In genomic region chr13:23401683-23402527, GRCm38 (mm10) we compare ENCODE assay signal across 1 mouse cellular context.
TF ChIP-seq lines count a peak whose summit lies in the region.

No protein-coding gene starts in this region.

TF ChIP-seq in CH12.LX, 34 proteins besides CTCF, POLR2A, EP300 and RAD21 (continued from another document):
- TF ChIP-seq MXI1 (IDR thresholded peaks at IDR 0.05; ENCODE audit: low read depth, low read length) = peak; percentile 53; the same call in 1 of the 2 replicates
- peak; percentile 55 for TF ChIP-seq MEF2A (IDR thresholded peaks at IDR 0.05; ENCODE audit: borderline replicate concordance, low read depth, low read length)
- TF ChIP-seq NELFE (IDR thresholded peaks at IDR 0.05; ENCODE audit: low read depth, low read length) = peak; percentile 43; the same call in 1 of the 2 replicates
- TF ChIP-seq USF2 (conservative IDR thresholded peaks at IDR 0.05; ENCODE audit: low read depth, low read length) = no peak
- no peak for TF ChIP-seq PAX5 (IDR thresholded peaks at IDR 0.05; ENCODE audit: low read length)
- 0 out of 2 replicates have a peak, but pooled peaks have one; percentile 30 for TF ChIP-seq JUND (conservative IDR thresholded peaks at IDR 0.05; ENCODE audit: low read depth, low read length)
- TF ChIP-seq E2F4 (IDR thresholded peaks at IDR 0.05; ENCODE audit: insufficient replicate concordance, low read depth, low read length) = 0 out of 2 replicates have a peak, but pooled peaks have one; percentile 36
- no peak for TF ChIP-seq CHD1 (IDR thresholded peaks at IDR 0.05; ENCODE audit: low read depth, low read length)
